Mouse (Mus musculus) heart, postnatal 36 days (tissue): ENCODE measurements at regions not wholly inside any gene's neighbourhood (a gene's known extent, or its start where the extent isn't known, plus 50 kb on each side); places are given as distances from the start of the nearest gene placed in this dataset.
A peak's percentile ranks its signal among the peaks of the same experiment; 100 is the strongest.

Experiments
- DNase-seq, 2 experiments: peaks; one replicate each; pipeline ENCODE4 v3.0.0; 2021 to 2022
- intact Hi-C: fragments of 180-260 bp; cut with DNase I; formaldehyde crosslinking; loops from one replicate; pipeline ENCODE4 v1.15.1; 2025

DNA sequence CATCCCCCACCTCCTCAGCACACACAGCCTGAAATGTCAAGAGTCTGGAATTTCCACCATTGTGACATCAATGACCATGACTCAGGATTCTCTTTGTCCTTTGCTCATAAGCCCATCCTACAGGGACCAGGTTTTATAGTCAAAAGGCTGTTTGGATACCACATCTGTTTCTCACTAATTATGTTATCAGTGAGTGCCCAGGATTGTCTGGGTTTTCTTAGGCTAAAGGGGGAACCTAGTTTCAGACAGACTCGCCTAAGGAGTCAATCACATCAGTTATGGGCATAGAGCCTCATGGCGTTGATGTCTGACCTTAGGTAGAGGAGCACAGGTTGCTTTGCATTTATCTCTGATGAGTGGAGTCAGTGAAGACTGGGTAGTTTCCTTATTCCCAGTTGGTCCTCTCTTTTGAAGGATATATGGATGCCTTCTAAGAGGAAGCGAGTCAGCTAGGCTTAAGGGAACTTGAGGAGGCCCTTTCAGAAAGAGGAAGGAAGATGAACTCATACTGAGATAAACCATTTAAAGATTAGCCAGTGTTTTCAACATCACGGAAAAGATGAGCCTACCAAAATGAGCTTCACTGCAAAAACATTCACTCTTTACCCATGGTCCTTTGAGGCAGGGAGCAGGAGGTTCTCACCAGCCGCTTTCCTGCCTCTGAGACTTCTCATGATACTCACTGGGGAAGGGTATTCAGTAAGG, 143.8 kb upstream of the Tmem164 start:
- intact Hi-C loops, result loop anchor here (5.0 to 10.0 kb wide), 2 partner anchors 210 to 313 kb away; partner anchors contain the start of gene Nxt2
- DNase-seq, result no peak

DNA sequence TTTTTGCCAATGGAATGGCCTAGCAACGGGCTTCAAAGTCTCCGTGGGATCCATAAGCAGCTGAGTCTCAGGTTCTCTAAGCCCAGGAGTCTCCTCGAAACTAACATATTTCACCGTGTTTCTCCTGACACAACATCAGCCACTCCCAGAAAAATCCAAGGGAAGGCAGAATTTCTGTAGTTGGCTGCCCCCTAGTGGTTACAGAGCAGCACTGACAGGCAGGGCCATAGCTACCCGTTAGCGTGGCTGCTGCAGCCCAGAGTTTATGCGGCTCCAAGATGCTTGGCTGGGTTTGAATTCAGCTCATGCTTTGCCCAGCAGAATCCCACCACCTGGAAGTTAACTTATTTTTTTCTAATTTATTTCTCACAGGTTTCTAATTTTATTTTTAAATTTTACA, 140.9 kb upstream of the Tmem164 start:
- intact Hi-C loops, result no loop called here
- DNase-seq, result peak; percentile 50 to 51

DNA sequence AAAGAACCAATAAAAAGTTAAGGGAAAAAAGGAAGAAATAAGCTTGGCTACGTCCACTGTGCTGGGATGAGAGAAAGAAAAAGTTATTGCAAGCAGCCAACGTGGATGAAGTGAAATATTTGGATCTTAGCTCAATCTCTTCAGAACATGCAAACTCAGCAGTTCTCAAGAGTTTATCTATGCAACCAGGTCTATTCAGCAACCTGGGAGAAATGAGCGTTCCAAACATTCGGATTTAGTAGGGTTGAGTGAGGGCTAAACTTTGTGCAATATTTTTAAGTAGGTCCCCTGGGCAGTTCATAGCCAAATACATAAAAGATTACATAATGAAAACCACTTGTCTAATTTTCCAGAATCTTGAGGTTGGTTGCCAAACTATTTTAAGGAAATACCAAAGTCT, 129.0 kb upstream of the Tmem164 start:
- intact Hi-C loops, result loop anchor here (5.0 to 10.0 kb wide), 2 partner anchors 133 to 500 kb away; partner anchors contain the start of gene Tmem164
- DNase-seq, result no peak

DNA sequence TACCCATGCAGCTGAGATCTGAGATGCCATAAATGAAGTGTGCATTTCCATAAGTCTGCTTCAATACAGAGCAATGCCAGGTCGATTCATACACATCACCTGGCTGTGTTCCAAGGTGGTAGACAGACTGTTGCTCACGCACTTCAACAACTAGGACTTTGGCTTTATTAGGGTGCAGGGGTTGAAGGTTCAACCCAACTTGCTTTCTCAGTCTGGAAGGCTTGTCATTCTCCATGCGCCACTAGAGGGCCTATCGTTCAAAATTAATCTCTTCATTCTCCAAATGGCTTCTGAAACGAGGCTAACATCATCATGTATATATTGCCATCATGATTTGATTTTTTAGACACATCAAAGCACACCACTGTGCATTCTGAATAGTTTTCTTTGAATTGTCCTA, 127.0 kb upstream of the Tmem164 start:
- peak; percentile 34 to 39 for DNase-seq
- intact Hi-C loops, result loop anchor here (1.0 to 10.0 kb wide), 3 partner anchors 131 to 498 kb away; partner anchors contain the start of gene Tmem164

DNA sequence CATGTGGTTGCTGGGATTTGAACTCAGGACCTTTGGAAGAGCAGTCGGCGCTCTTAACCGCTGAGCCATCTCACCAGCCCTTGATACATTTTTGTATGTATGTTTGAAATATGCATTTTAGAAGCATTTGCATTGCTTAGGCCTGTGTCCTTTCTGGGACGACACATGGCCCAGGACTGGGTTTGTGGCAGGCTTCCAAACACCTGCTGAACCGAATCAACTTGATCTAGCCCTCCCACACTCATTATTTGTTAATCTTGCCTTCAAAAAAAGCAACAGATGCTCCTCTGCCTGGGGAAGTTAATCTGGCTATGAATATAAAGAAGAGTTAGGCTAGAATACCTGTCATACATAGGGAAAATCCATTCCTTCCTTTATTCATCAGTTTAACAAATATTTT, 123.7 kb upstream of the Tmem164 start:
- no peak for DNase-seq
- intact Hi-C loops, result loop anchor here (10.0 kb wide), 1 partner anchor 127 kb away; the partner anchor contains the start of gene Tmem164

DNA sequence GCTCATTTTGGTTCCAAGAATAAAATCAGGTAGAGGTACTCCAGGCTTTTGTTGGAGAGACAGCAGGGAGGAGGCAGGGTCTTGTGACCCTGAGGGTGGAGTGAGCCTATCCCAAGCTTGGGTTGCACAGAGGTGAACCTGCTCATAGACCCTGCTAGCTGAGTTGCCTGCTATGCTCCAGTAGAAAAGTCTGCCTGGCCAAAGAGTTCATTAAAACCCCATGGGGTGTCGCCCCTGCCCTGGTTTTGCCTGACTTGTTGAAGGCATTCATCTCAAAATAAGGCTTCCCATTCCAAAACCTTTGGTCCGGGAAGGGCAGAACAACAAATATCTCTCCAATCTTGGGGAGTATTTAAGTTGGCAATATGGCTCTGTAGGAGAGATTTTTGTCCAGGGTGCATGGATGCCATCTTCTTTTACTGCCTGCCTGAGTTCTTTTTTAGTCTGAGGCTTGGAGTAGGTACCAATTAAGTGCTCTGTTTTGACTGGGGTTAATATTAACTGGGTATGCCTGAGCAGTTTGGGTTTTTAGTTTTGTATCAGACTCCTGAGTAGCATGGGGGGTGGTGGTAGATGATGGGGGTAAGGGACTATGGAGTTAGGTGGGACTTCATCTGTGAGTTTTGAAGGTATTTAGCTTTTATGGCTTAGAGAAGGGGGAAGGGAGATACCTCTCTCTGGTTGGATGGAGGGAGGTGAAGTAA, 120.8 kb upstream of the Tmem164 start:
- no peak for DNase-seq

DNA sequence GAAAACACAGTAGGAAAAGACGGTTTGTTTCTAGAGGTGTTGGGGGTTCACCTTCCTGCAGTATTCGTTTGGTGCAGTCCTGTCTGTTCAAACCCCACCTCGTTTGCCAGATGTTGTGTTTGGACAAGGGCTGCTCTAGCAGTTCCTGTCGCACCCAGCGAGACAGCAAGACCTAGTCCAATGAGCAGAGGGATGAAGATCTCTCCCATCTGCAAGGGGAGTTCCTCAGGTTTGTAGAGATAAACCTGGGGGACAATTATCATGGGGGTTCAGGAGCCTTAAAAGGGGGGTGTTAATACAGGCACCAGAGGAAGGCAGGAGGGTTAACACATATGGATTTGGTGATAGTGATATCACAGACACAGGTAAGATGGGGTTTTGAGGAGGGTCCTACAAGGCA, 119.4 kb upstream of the Tmem164 start:
- no peak for DNase-seq
- intact Hi-C loops, result no loop called here

More for the DNA sequence above, 120.8 kb upstream of the Tmem164 start:
- intact Hi-C loops, result no loop called here

DNA sequence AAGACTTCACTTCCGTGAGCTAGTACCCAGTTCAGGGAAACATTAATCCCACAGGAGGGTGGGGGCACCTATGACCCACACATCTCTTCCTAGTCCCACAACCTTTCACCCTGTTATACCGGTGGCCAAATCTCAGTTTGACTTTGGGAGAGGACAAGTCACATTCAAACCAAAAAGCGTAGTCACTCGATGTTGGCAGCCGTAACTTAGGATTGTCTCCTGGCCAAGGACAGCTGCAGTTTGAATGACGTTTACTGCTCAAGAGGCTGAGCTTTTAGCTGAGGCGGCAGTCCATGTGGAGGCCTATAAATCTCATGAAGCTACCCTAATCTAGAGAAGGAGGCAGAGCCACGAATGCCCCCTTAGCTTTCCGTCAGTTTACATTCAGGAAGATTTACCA, 117.0 kb upstream of the Tmem164 start:
- DNase-seq, result no peak
- intact Hi-C loops, result no loop called here

DNA sequence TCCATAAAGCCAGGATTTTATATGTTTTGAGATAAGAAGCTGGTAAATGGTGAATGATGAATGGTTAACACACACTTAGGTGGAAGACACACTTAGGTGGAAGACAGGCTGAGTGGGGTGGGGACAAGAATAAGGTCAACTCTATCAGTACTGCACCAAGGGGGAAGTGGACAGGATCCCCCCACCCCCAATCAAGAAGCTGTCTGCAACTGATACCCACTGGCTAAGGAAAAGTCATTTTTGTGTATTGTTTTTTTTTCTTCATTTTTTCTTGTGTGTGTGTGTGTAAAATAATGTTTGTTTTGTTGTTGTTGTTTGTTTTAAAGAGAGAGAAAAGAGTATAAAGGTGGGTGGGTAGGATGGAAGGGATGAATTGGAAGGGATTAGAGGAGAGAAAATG, 109.4 kb upstream of the Tmem164 start:
- no peak for DNase-seq
- intact Hi-C loops, result no loop called here

DNA sequence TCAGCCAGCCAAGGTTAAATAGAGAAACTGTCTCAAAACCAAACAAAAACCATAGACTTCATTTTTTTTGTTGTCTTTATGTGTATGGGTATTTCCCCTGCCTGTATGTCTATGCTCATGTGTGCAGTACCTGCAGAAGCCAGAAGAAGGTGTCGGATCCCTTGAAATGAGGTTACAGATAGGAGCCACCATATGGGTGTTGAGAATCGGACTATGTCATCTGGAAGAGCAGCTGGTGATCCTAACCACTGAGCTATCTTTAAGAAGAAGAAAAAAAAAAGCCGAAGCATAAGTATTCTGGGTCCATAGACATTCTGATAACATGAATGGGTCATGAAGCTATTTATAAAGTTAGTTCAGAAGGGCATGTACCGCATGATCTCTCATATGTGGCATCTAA, 107.2 kb upstream of the Tmem164 start:
- intact Hi-C loops, result no loop called here
- no peak for DNase-seq

DNA sequence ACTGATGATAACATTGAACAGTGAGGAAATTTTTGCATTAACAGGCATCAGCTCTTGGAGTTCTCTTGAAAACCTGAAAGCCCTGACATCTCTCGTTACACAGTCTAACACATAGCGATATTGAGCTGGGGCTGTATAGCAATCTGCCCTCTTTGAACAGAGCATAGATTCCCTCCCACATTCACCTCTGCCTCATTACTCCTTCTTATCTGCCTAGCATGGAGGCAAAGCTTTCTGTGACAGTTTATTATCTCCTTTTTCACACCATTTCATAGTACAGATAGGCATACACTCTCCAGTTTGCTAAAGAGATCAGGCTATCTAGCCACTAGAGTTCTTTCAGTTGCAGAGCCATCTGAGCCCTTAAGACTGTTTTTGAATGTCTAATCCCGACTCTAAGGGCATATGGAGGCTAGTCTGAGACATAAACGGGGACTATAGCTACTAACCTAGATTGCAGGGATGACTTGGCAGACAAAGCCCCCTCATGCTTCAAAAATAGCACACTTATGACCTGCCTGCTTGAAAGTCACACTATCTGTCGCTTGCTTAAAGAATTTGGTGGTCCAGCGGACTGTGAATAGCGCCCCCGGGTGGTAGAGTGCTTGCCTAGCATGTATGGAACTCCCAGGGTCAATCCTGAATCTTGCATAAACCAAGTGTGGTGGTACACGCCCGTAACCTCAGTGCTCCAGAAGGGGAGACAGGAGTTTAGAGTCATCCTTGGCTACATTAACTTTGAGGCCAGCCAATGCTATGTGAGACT, 106.1 kb upstream of the Tmem164 start:
- DNase-seq, result no peak
- intact Hi-C loops, result no loop called here

DNA sequence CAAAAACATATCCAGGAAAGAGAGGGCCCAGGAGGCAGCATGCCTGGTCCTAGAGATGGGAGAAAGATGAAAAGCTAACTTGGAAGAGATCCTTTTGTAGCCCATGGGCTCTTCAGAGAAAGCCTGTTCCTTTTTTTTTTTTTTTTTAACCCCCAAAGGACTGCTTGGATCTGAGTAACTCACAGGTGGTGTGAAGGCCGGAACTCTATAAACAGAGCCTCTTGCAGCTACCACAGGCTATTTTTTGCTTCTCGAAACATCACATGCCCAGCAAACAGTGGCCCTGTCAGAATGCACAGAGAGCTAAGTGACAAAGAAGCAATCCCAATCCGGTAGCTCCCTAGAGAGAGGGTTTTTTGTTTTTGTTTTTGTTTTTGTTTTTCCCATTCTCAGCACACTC, 105.1 kb upstream of the Tmem164 start:
- intact Hi-C loops, result no loop called here

DNA sequence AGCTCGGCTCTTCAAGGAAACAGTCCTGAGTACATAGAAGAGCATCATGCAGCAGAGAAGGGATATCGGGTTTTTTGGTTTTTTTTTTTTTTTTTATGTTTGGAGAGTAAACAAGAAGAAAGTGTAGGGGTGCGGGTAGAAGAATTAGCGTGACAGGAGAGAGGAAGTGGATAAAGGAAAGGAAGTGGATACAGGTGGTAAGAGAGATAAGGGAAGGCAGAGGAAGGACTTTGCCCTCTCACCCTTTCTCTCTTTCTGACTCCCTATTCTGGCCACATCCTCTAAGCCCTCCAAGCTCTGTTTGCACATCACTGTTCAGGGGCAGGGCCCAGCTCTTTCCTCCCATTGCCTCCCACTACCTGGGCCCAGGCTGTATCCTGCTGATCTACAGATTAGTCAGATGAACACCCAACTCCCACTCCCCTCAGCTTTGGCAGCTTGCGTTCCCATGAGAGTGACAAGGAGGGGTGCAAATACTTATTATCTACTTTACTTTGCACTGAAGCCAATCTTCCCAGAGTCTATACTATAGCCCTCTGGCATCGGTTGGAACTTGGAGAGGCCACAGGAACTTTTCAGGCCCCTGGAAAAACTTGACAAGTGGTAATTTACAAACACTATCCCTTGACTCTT, 103.6 kb upstream of the Tmem164 start:
- DNase-seq, result no peak

More for the DNA sequence above, 105.1 kb upstream of the Tmem164 start:
- no peak for DNase-seq

DNA sequence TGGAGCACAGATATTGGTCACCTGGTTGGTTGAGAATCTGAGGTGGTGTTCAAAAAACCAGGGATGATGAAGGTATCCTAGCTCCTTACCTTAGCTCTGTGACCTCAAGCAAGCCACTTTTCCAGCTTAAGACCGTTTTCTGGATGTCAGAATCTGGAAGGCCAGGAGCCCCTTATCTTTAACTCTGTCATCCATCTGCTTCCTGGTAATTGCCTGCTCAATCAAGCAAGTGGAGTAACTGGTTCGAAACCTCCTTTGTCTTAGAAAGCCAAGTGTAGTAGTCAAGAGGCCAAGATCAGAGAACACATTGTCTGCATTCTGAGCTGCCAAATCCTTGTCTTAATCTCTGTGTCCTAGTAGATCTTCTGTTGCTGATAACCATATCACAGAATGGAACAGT, 95.9 kb upstream of the Tmem164 start:
- intact Hi-C loops, result no loop called here
- no peak for DNase-seq

More for the DNA sequence above, 103.6 kb upstream of the Tmem164 start:
- intact Hi-C loops, result no loop called here

DNA sequence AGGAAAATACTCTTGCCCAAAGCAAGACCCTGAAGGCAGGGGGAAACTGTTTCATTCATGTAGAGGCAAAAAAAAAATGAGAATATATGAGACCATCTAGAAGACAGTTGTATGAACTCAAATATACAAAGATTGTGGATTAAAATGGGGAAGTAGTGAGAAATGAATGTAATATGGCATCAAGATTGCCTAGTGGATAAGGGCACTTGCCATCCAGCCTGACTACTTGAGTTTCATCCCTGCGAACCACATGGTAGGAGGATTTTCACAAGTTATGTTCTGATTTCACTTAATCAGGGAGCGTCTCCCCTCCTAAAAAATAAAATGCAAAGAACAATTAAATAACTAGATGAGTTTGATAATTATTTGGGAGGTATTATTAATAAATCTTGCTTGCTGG, 81.8 kb upstream of the Tmem164 start:
- intact Hi-C loops, result no loop called here
- DNase-seq, result no peak

DNA sequence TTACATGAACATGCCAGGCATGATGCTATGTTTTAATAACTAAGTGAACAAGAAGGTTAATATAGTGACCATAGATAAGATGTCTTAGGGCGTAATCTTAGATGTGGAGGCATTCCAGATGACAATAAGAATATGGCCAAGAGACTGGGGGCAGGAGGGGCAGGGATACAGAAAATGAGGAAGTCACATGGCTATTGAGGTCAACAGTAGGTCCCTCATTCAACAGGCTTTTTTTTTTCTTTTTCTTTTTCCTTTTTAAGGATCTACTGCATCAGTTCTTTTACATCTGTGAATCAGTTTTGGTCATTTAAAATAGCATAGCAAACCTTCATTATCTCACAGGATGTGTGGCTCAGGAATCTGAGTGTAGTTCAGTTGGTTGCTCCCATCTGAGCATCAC, 80.4 kb upstream of the Tmem164 start:
- intact Hi-C loops, result no loop called here
- no peak for DNase-seq

DNA sequence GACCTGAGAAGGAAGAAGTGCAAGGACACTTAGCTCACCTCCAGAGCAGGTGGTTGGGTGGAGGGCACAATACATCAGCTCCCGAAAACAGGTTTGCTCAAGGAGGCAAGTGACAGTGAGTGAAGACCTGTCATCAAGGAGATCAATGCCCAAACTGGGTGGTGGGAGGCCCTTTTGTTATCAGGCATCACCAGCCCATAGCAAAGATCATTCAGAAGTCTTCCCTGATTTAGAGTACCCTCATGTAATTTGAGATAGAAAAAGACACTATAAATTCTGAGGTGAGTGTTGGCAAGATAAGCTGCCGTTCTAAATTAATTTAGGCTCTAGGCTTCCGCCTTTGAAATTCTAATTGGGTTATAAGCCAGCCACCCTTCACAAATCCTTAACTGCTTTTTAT, 76.1 kb upstream of the Tmem164 start:
- no peak for DNase-seq
- intact Hi-C loops, result no loop called here

DNA sequence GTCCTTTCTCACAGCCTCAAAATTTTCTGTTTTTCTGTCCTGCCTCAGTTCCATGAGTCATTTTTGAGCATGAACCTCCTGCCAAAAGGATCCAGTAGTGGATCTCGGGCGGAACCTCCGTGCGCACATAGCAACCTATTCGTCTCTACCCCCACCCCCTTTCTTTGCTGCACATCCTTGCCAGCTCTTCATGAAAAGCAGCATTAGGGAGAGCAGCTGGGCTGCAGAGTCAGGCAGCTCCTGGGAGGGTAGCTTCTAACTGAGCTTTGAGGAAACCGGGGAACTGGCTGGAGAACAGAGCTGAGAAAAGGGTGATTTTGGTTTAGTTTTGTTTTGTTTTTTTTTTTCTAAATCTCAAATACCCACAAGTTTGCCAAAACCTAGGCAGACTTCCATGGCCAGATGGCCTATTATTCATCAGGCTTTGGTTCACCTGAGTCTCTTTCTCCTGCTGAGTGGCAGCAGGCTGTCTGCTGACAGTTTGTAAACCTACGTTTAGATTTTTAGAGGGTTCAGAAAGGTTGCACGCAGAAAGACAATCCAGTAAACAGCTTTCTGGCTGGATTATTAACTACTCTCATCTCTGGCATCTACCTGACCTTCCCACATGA, 74.5 kb upstream of the Tmem164 start:
- intact Hi-C loops, result no loop called here
- no peak for DNase-seq

DNA sequence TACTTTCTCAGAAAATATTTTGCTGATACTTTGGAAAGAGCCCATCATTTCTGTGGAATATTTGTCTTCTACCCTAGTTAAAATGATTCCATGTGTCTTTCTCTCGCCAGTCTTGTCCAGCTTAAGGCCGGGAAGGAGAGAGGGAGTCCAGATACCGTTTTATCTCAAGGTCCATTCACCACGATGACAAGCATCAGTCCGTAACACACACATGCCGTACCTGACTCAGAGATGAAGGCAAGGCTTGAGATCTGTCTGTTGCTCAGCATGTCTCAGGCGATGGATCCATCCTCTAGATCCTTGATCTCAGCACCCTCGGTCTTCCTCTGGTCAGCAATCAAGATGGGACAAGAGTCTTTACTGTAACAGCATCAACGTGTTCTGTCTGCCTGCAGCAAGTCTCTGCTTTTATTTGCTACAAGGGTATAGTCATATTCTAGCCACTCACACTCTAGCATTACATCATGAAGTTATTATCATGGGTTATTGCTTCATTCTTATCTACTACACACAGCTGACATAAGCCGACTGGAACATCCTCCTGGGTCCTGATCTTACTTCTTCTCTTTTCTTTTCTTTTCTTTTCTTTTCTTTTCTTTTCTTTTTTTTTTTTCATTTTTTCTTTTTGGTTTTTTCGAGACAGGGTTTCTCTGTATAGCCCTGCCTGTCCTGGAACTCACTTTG, 64.9 kb upstream of the Tmem164 start:
- no peak for DNase-seq
- intact Hi-C loops, result no loop called here

DNA sequence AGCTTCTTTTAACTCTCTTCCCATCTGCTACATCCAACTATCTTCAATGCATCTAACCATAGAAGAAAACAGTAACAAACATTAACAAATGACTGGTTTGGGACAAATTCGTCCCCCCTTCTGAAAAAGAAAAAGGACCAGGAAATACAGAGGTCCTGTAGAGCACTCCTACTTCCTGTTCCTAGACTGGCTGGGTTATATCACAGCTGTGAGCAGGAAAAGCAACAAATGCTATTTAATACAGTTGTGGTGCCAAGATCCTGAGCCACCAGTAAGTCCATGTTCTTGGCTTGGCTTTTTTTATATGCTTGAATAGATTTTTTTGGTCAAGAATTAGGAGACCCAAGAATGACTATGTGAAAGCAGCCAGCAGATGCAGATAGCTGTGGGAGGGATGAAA, 62.8 kb upstream of the Tmem164 start:
- intact Hi-C loops, result no loop called here
- no peak for DNase-seq
